Mouse (Mus musculus) inflammation-experienced regulatory T-cells, adult 6 months (primary cell): Measurements from ENCODE around the gene G3bp2. TPM values are rescaled to one million over a fixed set of nuclear protein-coding genes. Genes with fewer than 3 reads are reported as not detected.

ENCODE experiments used
- ATAC-seq: one replicate; pipeline ENCODE4 v1.8.0; 2017
- polyA plus RNA-seq, 3 experiments: library from polyadenylated mRNA; unstranded; fragments of 100-300 nt; shearing (Covaris generic); gene quantifications; one replicate each; pipeline ENCODE4 v1.2.1; 2017

The G3bp2 gene
- polyA plus RNA-seq, 3 experiments from 2014 or later = 225 to 265 (median 245) TPM

- no peak for ATAC-seq
Observed at GRCm38 (mm10) chr5:92009827-92010226, 73.7 kb downstream of the G3bp2 start.

DNA sequence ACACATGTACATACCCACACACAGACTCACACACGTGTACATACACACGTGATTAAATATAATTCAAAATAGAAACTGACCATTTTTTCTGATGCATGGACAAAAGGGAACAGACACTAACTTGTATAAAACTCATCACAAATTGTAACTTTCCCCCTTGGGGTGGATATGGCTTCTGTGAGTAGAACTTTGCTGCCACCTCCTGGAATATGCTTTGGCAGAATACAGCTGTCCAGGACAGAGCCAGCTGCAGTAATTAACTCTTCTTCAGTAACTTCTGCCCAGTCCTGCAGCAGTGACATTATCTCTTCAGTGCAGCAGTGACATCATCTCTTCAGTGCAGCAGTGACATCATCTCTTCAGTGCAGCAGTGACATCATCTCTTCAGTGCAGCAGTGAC, 80.5 kb downstream of the G3bp2 start:
- no peak for ATAC-seq

Other genes starting within 250 kb of the G3bp2 start
- gene Rchy1, start 120.7 kb downstream of the G3bp2 start, polyA plus RNA-seq = 10 to 100 TPM; 82.8 to 87.7 (median 84.4) TPM
- not detected for gene Odaph, start 96.2 kb downstream of the G3bp2 start, polyA plus RNA-seq
- 1 to 10 TPM; 1.6 to 3.8 (median 3.6) TPM for gene Cdkl2, start 39.8 kb downstream of the G3bp2 start, polyA plus RNA-seq
- 10 to 100 TPM; 31.3 to 36.7 (median 34.4) TPM for gene Uso1, start 54.2 kb upstream of the G3bp2 start, polyA plus RNA-seq
- gene U90926, start 131.7 kb upstream of the G3bp2 start, polyA plus RNA-seq = not detected
- gene Ppef2, start 172.6 kb upstream of the G3bp2 start, polyA plus RNA-seq = under 1 TPM; 0.20 to 0.44 (median 0.33) TPM
- gene Naaa, start 194.5 kb upstream of the G3bp2 start, polyA plus RNA-seq = 10 to 100 TPM; 10.3 to 13.2 (median 11.2) TPM
- 10 to 100 TPM; 30.5 to 59.4 (median 50.2) TPM for gene Sdad1, start 226.8 kb upstream of the G3bp2 start, polyA plus RNA-seq
- under 1 TPM in 1 of 3 experiments, not detected in 2; 0.99 TPM for gene Cxcl9, start 244.4 kb upstream of the G3bp2 start, polyA plus RNA-seq
- 10 to 100 TPM in 2 of 3 experiments, 1 to 10 TPM in 1; 8.3 to 26.9 (median 19.1) TPM for gene Art3, start 248.1 kb upstream of the G3bp2 start, polyA plus RNA-seq